Mouse (Mus musculus): Measurements from ENCODE around the gene Crebl2. TPM values are rescaled to one million over a fixed set of nuclear protein-coding genes. Genes with fewer than 3 reads are reported as not detected.

Gene Crebl2
- total and polyA plus RNA-seq, 2 experiments from 2014 or later, result 2.0 to 14.5 TPM

GRCm38 (mm10) chr6:134867325-134867724, 37.4 kb downstream of the Crebl2 start:
- no peak overlapping the region for H3K4me3 ChIP-seq (ENCODE audit: low read depth, low read length)
- H3K9me3 ChIP-seq (replicated peaks; ENCODE audit: control insufficient read depth, low read length), result no peaks in the 10 kb centered on the region
- no peak overlapping the region for H3K27ac ChIP-seq (ENCODE audit: low read depth)
- no peak overlapping the region for H3K4me2 ChIP-seq (ENCODE audit: low read depth, low read length)
- no peak for ATAC-seq (ENCODE audit: insufficient read depth, low read depth)
- H3K9ac ChIP-seq (replicated peaks; ENCODE audit: low read depth, low read length), result no peak overlapping the region
- TF ChIP-seq EP300 (IDR thresholded peaks at IDR 0.05; ENCODE audit: low read depth), result no peak
- 86% methylated on average over 3 of the region's 3 CpGs for WGBS
- no peaks in the 10 kb centered on the region for H3K27me3 ChIP-seq (ENCODE audit: control insufficient read depth, insufficient read depth, low read length)
- no peaks in the 10 kb centered on the region for H3K4me1 ChIP-seq (ENCODE audit: control insufficient read depth, insufficient read depth)
- peaks cover 17% of the 10 kb centered on the region; the same call in 1 of the 2 replicates for H3K36me3 ChIP-seq (replicated peaks; ENCODE audit: control insufficient read depth, insufficient read depth, low read length)
- no peak for DNase-seq (ENCODE audit: low spot score)

GRCm38 (mm10) chr6:134870209-134870742, 40.3 kb downstream of the Crebl2 start:
- H3K9me3 ChIP-seq (replicated peaks; ENCODE audit: control insufficient read depth, low read length), result no peaks in the 10 kb centered on the region
- H3K4me1 ChIP-seq (ENCODE audit: control insufficient read depth, insufficient read depth), result no peaks in the 10 kb centered on the region
- TF ChIP-seq EP300 (IDR thresholded peaks at IDR 0.05; ENCODE audit: low read depth) (no peak), CTCF (IDR thresholded peaks at IDR 0.05; ENCODE audit: low read depth) (no peak)
- no peak for DNase-seq (ENCODE audit: low spot score)
- H3K4me3 ChIP-seq (ENCODE audit: low read depth, low read length), result no peak overlapping the region
- no peaks in the 10 kb centered on the region for H3K27me3 ChIP-seq (ENCODE audit: control insufficient read depth, insufficient read depth, low read length)
- H3K9ac ChIP-seq (replicated peaks; ENCODE audit: low read depth, low read length), result no peak overlapping the region
- no peak overlapping the region for H3K27ac ChIP-seq (ENCODE audit: low read depth)
- WGBS, result 66% methylated on average over 12 of the region's 12 CpGs
- H3K4me2 ChIP-seq (ENCODE audit: low read depth, low read length), result no peak overlapping the region
- ATAC-seq (ENCODE audit: insufficient read depth, low read depth), result no peak
- H3K36me3 ChIP-seq (replicated peaks; ENCODE audit: control insufficient read depth, insufficient read depth, low read length), result peaks cover 17% of the 10 kb centered on the region; the same call in 1 of the 2 replicates

GRCm38 (mm10) chr6:134870887-134871286, 40.9 kb downstream of the Crebl2 start:
- no peak for DNase-seq (ENCODE audit: low spot score)
- no peak overlapping the region for H3K9ac ChIP-seq (replicated peaks; ENCODE audit: low read depth, low read length)
- H3K9me3 ChIP-seq (replicated peaks; ENCODE audit: control insufficient read depth, low read length), result no peaks in the 10 kb centered on the region
- peaks cover 17% of the 10 kb centered on the region; the same call in 1 of the 2 replicates for H3K36me3 ChIP-seq (replicated peaks; ENCODE audit: control insufficient read depth, insufficient read depth, low read length)
- no peak overlapping the region for H3K4me2 ChIP-seq (ENCODE audit: low read depth, low read length)
- no peak for TF ChIP-seq CTCF (IDR thresholded peaks at IDR 0.05; ENCODE audit: low read depth)
- TF ChIP-seq EP300 (IDR thresholded peaks at IDR 0.05; ENCODE audit: low read depth), result no peak
- H3K27me3 ChIP-seq (ENCODE audit: control insufficient read depth, insufficient read depth, low read length), result no peaks in the 10 kb centered on the region
- WGBS, result 82% methylated on average over 4 of the region's 4 CpGs
- no peak overlapping the region for H3K27ac ChIP-seq (ENCODE audit: low read depth)
- H3K4me3 ChIP-seq (ENCODE audit: low read depth, low read length), result no peak overlapping the region
- no peaks in the 10 kb centered on the region for H3K4me1 ChIP-seq (ENCODE audit: control insufficient read depth, insufficient read depth)
- ATAC-seq (ENCODE audit: insufficient read depth, low read depth), result no peak

- 88% methylated on average over 2 of the region's 2 CpGs for WGBS
- H3K27me3 ChIP-seq (ENCODE audit: control insufficient read depth, insufficient read depth, low read length), result no peaks in the 10 kb centered on the region
- ATAC-seq (ENCODE audit: insufficient read depth, low read depth), result no peak
Observed at GRCm38 (mm10) chr6:134872236-134872635, 42.3 kb downstream of the Crebl2 start.

GRCm38 (mm10) chr6:134873018-134873417, 43.1 kb downstream of the Crebl2 start:
- Histone ChIP-seq H3K4me2 (ENCODE audit: low read depth, low read length) (no peak overlapping the region), H3K4me1 (ENCODE audit: control insufficient read depth, insufficient read depth) (no peaks in the 10 kb centered on the region), H3K27me3 (ENCODE audit: control insufficient read depth, insufficient read depth, low read length) (no peaks in the 10 kb centered on the region), H3K36me3 (replicated peaks; ENCODE audit: control insufficient read depth, insufficient read depth, low read length) (peaks cover 17% of the 10 kb centered on the region; the same call in 1 of the 2 replicates), H3K9ac (replicated peaks; ENCODE audit: low read depth, low read length) (no peak overlapping the region), H3K4me3 (ENCODE audit: low read depth, low read length) (no peak overlapping the region), H3K27ac (ENCODE audit: low read depth) (no peak overlapping the region), H3K9me3 (replicated peaks; ENCODE audit: control insufficient read depth, low read length) (no peaks in the 10 kb centered on the region)
- DNase-seq (ENCODE audit: low spot score) (no peak), ATAC-seq (ENCODE audit: insufficient read depth, low read depth) (no peak)
- WGBS, result 87% methylated on average over 2 of the region's 2 CpGs
- TF ChIP-seq EP300 (IDR thresholded peaks at IDR 0.05; ENCODE audit: low read depth) (no peak), CTCF (IDR thresholded peaks at IDR 0.05; ENCODE audit: low read depth) (peak; percentile 34)

More at GRCm38 (mm10) chr6:134872236-134872635, 42.3 kb downstream of the Crebl2 start:
- no peak for DNase-seq (ENCODE audit: low spot score)
- Histone ChIP-seq H3K4me3 (ENCODE audit: low read depth, low read length) (no peak overlapping the region), H3K4me2 (ENCODE audit: low read depth, low read length) (no peak overlapping the region), H3K27ac (ENCODE audit: low read depth) (no peak overlapping the region), H3K36me3 (replicated peaks; ENCODE audit: control insufficient read depth, insufficient read depth, low read length) (peaks cover 17% of the 10 kb centered on the region; the same call in 1 of the 2 replicates), H3K9ac (replicated peaks; ENCODE audit: low read depth, low read length) (no peak overlapping the region), H3K9me3 (replicated peaks; ENCODE audit: control insufficient read depth, low read length) (no peaks in the 10 kb centered on the region), H3K4me1 (ENCODE audit: control insufficient read depth, insufficient read depth) (no peaks in the 10 kb centered on the region)
- TF ChIP-seq CTCF (IDR thresholded peaks at IDR 0.05; ENCODE audit: low read depth) (no peak), EP300 (IDR thresholded peaks at IDR 0.05; ENCODE audit: low read depth) (no peak)

GRCm38 (mm10) chr6:134876795-134877194, 46.8 kb downstream of the Crebl2 start:
- Histone ChIP-seq H3K9me3 (replicated peaks; ENCODE audit: control insufficient read depth, low read length) (no peaks in the 10 kb centered on the region), H3K9ac (replicated peaks; ENCODE audit: low read depth, low read length) (no peak overlapping the region), H3K36me3 (replicated peaks; ENCODE audit: control insufficient read depth, insufficient read depth, low read length) (no peaks in the 10 kb centered on the region), H3K4me3 (ENCODE audit: low read depth, low read length) (no peak overlapping the region), H3K4me1 (ENCODE audit: control insufficient read depth, insufficient read depth) (no peaks in the 10 kb centered on the region), H3K4me2 (ENCODE audit: low read depth, low read length) (no peak overlapping the region), H3K27ac (ENCODE audit: low read depth) (no peak overlapping the region), H3K27me3 (ENCODE audit: control insufficient read depth, insufficient read depth, low read length) (no peaks in the 10 kb centered on the region)
- no peak for TF ChIP-seq EP300 (IDR thresholded peaks at IDR 0.05; ENCODE audit: low read depth)
- TF ChIP-seq CTCF (IDR thresholded peaks at IDR 0.05; ENCODE audit: low read depth), result peak; percentile 43
- no peak for DNase-seq (ENCODE audit: low spot score)
- WGBS, result 54% methylated on average over 6 of the region's 6 CpGs
- no peak for ATAC-seq (ENCODE audit: insufficient read depth, low read depth)
